Mouse (Mus musculus): ENCODE measurements at regions not wholly inside any gene's neighbourhood (a gene's known extent, or its start where the extent isn't known, plus 50 kb on each side); places are given as distances from the start of the nearest gene placed in this dataset.
A peak's percentile ranks its signal among the peaks of the same experiment; 100 is the strongest.

GRCm38 (mm10) chr6:76697146-76697891, 199.7 kb upstream of the Gm9008 start:
- TF ChIP-seq CTCF (IDR thresholded peaks at IDR 0.05; ENCODE audit: borderline replicate concordance, extremely low read depth, insufficient read depth, insufficient read length) (no peak), POLR2A (IDR thresholded peaks at IDR 0.05; ENCODE audit: borderline replicate concordance, extremely low read depth, insufficient read depth, insufficient read length, poor library complexity, severe bottlenecking) (no peak)
- peak; percentile 13 for DNase-seq (ENCODE audit: low read depth)

GRCm38 (mm10) chr6:76688831-76689230, 191.2 kb upstream of the Gm9008 start:
- TF ChIP-seq CTCF (IDR thresholded peaks at IDR 0.05; ENCODE audit: borderline replicate concordance, extremely low read depth, insufficient read depth, insufficient read length) (no peak), POLR2A (IDR thresholded peaks at IDR 0.05; ENCODE audit: borderline replicate concordance, extremely low read depth, insufficient read depth, insufficient read length, poor library complexity, severe bottlenecking) (no peak)
- DNase-seq (ENCODE audit: low read depth), result peak; percentile 73

GRCm38 (mm10) chr6:76639583-76639982, 142.0 kb upstream of the Gm9008 start:
- TF ChIP-seq CTCF (IDR thresholded peaks at IDR 0.05; ENCODE audit: borderline replicate concordance, extremely low read depth, insufficient read depth, insufficient read length) (no peak), POLR2A (IDR thresholded peaks at IDR 0.05; ENCODE audit: borderline replicate concordance, extremely low read depth, insufficient read depth, insufficient read length, poor library complexity, severe bottlenecking) (no peak)
- DNase-seq (ENCODE audit: low read depth), result no peak

DNA sequence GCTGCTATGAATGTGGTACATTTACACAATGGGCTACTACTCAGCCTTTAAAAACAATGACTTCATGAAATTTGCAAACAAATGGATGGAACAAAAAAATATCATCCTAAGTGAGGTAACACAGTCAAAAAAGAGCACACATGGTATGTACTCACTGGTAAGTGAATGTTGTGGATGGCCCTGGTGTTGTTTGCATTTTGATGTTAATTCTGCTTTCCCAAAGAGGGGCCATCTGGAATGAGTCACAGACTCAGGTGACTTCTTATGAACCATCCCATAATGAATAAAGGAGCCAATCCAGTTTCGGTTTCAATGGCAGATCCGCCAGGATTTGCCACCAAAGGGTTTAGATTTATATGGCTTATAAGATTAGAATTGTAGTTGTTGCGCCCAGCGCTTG, 130.8 kb upstream of the Gm9008 start:
- DNase-seq (ENCODE audit: low read depth), result no peak
- TF ChIP-seq CTCF (IDR thresholded peaks at IDR 0.05; ENCODE audit: borderline replicate concordance, extremely low read depth, insufficient read depth, insufficient read length) (no peak), POLR2A (IDR thresholded peaks at IDR 0.05; ENCODE audit: borderline replicate concordance, extremely low read depth, insufficient read depth, insufficient read length, poor library complexity, severe bottlenecking) (no peak)

DNA sequence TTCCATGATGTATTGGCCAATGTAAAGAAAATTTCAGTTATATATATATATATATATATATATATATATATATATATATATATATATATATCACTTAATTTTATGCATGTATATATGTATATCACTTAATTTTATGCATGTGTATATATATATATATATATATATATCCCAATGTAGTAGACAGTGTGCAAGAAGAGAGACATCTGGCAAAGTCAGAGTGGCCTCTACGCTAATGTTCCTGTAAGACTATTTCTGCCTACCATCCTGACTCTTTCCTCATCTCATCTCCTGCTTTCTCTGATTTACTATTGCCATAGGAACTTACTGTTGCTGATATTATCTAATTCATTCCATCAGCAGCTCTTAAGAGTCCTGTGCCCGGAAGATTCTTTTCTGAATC, 123.9 kb upstream of the Gm9008 start:
- TF ChIP-seq CTCF (IDR thresholded peaks at IDR 0.05; ENCODE audit: borderline replicate concordance, extremely low read depth, insufficient read depth, insufficient read length), result no peak
- TF ChIP-seq POLR2A (IDR thresholded peaks at IDR 0.05; ENCODE audit: borderline replicate concordance, extremely low read depth, insufficient read depth, insufficient read length, poor library complexity, severe bottlenecking), result no peak
- DNase-seq (ENCODE audit: low read depth), result no peak

DNA sequence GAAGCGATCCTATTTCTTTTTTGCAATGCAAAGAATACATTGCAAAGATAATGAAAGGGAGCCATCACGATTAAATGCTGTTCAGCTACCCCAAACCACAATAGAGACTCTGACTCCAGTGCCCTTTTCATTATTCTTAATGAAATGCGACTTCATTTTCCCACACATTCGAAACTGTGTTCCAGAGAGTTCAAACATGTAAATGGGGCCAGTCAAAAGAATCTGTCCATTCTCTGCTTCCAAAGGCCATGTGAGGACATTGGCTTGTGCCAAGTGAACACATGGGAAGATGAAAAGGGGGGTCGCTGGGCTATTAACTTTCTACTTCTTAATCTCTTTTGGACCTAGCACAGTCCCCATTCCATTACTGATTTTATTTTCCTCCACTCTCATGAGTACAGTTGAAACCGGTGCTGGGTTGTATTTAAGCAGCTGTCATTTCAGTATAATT, 123.2 kb upstream of the Gm9008 start:
- DNase-seq (ENCODE audit: low read depth), result peak; percentile 90
- no peak for TF ChIP-seq CTCF (IDR thresholded peaks at IDR 0.05; ENCODE audit: borderline replicate concordance, extremely low read depth, insufficient read depth, insufficient read length)
- TF ChIP-seq POLR2A (IDR thresholded peaks at IDR 0.05; ENCODE audit: borderline replicate concordance, extremely low read depth, insufficient read depth, insufficient read length, poor library complexity, severe bottlenecking), result no peak

Data from brain, embryonic 14.5 days (tissue).